Mouse (Mus musculus) lung, adult 2 months (tissue): ENCODE results near the gene Gm14295. TPM values are rescaled to one million over a fixed set of nuclear protein-coding genes. Genes with fewer than 3 reads are reported as not detected.
"Not testable (repeated sequence)": the region's sequence is repeated elsewhere in the genome, so short reads cannot be mapped to it uniquely, and the experiment has no call there.

Experiments
- DNase-seq: peaks from one replicate; pipeline ENCODE4 v3.0.0; 2022
- H3K4me1 ChIP-seq: fragments of 200-500 bp; 2 replicates; pipeline ENCODE4 v1.6.1; 2011; ENCODE audit warnings: low read length; ENCODE audit not compliant: control insufficient read depth, insufficient read depth
- H3K4me3 ChIP-seq: fragments of 200-500 bp; replicated peaks from 2 replicates; pipeline ENCODE3; 2011; ENCODE audit warnings: low read depth, mild to moderate bottlenecking, control low read depth, low read length; ENCODE audit errors: extremely low read depth
- WGBS: fragments of 180-500 bp; shearing (Covaris S2); methylation state at CpG from one replicate; pipeline ENCODE4 v1.1.7; 2018; 5-methylcytosine and 5-hydroxymethylcytosine counted together
- polyA plus RNA-seq: library from polyadenylated mRNA; depleted of rRNA; stranded (reverse); fragments of >200 nt; gene quantifications from 2 replicates; pipeline ENCODE4 v1.2.3, GENCODE M21; 2012; rRNA removed

Gene Gm14295
- 1.6 and 2.8 TPM in 2 replicates for polyA plus RNA-seq

DNA sequence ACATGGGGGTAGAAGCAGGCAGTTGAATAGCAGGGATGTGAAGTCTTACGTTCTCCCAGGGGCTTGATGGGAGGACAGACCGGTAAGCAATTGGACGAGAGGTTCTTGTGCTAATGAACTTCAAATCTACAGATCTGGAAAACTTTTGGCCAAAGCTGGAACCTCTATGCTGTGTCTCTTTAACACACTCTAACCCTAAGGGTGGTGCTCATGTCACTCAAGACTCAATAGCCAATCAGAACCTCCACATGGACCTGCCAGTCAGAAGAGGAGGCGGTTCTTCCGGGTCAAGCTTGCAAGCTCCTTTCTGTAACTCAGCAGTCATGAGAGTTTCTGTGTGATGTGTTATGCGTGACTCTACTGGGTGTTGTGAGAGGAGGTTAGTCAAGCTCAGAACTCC lies at the start of gene Gm14295:
Gm14295 (plus strand) TSS at position 301 of the 400 bp plus-strand sequence.
- H3K4me3 ChIP-seq, H3K4me1 ChIP-seq, DNase-seq: not testable (repeated sequence)
- no CpG with 5 or more reads among the region's 6 CpGs for WGBS

DNA sequence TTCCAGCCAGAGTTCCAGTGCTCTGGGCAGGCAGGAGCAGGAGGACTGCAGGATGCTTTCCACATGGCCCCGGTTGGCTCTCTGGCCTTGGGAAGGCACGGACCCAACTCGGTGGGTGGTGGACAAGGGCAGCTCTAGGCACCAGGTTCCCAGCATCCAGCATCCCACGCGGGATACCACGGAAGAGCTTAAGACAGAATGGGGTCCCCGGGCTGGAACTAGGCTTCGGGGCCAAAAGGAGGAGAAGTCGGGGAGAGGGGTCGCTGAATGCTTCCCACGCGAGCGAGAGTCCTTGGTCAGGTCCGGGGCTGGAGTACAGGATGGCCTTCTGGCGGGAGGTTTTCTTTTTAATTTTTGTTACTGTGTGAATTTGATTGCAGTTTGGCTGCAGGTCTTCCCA lies 373 bp downstream of the Gm14295 start:
- H3K4me1 ChIP-seq, H3K4me3 ChIP-seq, DNase-seq: not testable (repeated sequence)
- 8% methylated on average over 15 of the region's 15 CpGs for WGBS

DNA sequence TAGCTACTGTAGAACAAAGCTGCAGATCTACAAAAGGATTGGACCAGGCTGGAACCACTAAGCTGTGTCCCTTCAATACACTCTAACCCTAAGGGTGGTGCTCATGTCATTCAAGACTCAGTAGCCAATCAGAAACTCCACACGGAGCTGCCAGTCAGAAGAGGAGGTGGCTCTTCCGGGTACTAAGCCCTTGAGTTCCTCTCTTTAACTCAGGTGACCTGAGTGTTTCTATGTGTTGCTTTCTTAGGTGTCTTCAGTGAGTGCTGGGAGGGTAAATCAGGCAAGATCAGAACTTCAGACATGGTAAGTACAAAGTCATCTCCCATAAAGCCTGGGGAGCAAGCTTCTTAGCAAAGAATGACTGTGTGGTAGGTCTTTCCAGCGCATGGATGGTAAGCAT lies 32.4 kb downstream of the Gm14295 start, which contains the start of gene Gm14408:
Gm14408 (plus strand) TSS at position 301 of the 400 bp plus-strand sequence.
- H3K4me3 ChIP-seq, H3K4me1 ChIP-seq, DNase-seq: not testable (repeated sequence)
- 86% methylated on average over 1 of the region's 3 CpGs for WGBS

Other genes with a start within 250 kb of the Gm14295 start
- gene Gm14308, start 162.3 kb upstream of the Gm14295 start, polyA plus RNA-seq, result 2.1 and 3.1 TPM in 2 replicates
- 0.98 and 1.7 TPM in 2 replicates for gene Zfp973, start 128.1 kb upstream of the Gm14295 start, polyA plus RNA-seq
- gene Gm14305, start 90.3 kb upstream of the Gm14295 start, polyA plus RNA-seq, result 2.2 and 3.4 TPM in 2 replicates
- gene Gm14408, start 32.5 kb downstream of the Gm14295 start, polyA plus RNA-seq, result not detected in 2 replicates
- gene Gm14296, start 129.2 kb downstream of the Gm14295 start, polyA plus RNA-seq, result 1.00 and 1.9 TPM in 2 replicates
- gene Gm14419, start 202.3 kb downstream of the Gm14295 start, polyA plus RNA-seq, result 0.72 and 1.1 TPM in 2 replicates